Mouse (Mus musculus): ENCODE results near the gene Vmn1r124.
"Not testable (repeated sequence)": the region's sequence is repeated elsewhere in the genome, so short reads cannot be mapped to it uniquely, and the experiment has no call there.

Gene Vmn1r124

GRCm38 (mm10) chr7:21260517-21260916 lies at the start of gene Vmn1r124:
Gene Vmn1r124 (minus strand): TSS chr7:21260617.
- DNase-seq: not testable (repeated sequence)

- DNase-seq: not testable (repeated sequence)
Measured at GRCm38 (mm10) chr7:21301367-21301766, 41.0 kb upstream of the Vmn1r124 start, which contains the start of gene Vmn1r126. Gene Vmn1r126 (minus strand): TSS chr7:21301467.

DNA sequence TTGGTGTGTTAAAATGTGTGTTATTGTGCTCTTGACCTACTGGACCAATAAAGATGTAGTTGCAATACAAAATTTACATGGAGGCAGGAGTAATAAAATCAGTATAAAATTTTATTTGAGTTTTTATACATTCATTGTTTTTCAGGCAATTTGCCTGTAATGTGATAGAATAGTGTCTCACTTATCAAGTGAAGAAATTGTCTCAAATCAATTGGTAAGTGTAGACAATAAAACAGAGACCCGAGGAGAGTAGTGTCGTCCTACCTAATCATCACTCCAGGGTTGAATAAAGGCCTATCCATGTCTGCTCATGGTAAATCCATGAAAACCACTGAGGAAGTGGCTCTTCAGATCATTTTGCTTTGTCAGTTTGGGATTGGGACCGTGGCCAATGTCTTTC lies 11.5 kb upstream of the Vmn1r124 start, which contains the start of gene Vmn1r125:
Gene Vmn1r125 (plus strand): TSS at position 301 of the 400 bp plus-strand sequence.
- DNase-seq: not testable (repeated sequence)

Data from liver (tissue).